8 mouse cellular contexts compared by ENCODE assay signal in the genomic region with DNA sequence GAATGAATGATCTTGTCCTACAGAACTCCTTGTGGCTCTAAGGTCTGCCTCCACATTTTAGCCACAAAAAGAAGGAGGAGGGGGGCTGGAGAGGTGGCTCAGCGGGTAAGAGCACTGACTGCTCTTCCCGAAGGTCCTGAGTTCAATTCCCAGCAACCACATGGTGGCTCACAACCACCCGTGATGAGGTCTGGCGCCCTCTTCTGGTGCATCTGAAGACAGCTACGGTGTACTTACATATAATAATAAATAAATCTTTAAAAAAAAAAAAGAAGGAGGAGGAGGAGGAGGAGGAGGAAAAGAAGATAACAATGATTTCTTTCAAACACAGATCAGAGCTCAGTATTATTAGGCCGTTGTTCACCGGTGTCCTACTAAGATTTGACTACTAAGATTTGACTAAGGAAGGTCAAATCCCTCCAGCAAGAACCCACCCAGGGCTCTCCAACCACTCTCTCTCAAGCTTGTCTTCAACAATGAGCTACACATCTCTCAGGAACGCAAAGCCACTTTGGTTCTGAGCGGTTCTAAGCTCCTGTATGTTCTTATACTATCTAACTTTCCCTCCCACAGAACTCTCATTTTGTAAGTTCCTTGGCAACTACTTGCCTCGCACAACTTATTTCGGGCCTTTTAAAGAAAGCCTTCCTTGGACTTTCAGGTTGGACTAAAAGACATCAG. TPM values are rescaled to one million over a fixed set of nuclear protein-coding genes. Genes with fewer than 3 reads are reported as not detected.
DNase-seq lines count a peak whose midpoint lies in the region; ATAC-seq and TF ChIP-seq lines count a peak whose summit lies in the region.

A gene (plus strand): TSS at position 631 of the 681 bp plus-strand sequence.

- TF ChIP-seq POLR2A in lung, adult 2 months (IDR thresholded peaks at IDR 0.05; ENCODE audit: borderline replicate concordance, extremely low read depth, low read depth, low read length), result no peak

- no peak for TF ChIP-seq CTCF in lung, adult 2 months (IDR thresholded peaks at IDR 0.05; ENCODE audit: insufficient read depth, low read length)

- peaks cover 23% of the 10 kb centered on the region for H3K36me3 ChIP-seq in megakaryocyte, embryonic 14.5 days (replicated peaks; ENCODE audit: low read length)

- DNase-seq in lung, adult 2 months, result no peak
- no peak for DNase-seq in lung, postnatal 25 days (ENCODE audit: low spot score)
- no peak for DNase-seq in adrenal gland, postnatal 14 days
- DNase-seq in gastrocnemius, postnatal 10 days, result no peak
- no peak for DNase-seq in urinary bladder, postnatal 14 days (ENCODE audit: low spot score)
- DNase-seq in retina, postnatal 1 day, result no peak

- no peaks in the 10 kb centered on the region for H3K27me3 ChIP-seq in megakaryocyte, embryonic 14.5 days (replicated peaks)

- 51% methylated on average over 11 of the region's 11 CpGs for WGBS in lung, adult 2 months

- peaks cover 10% of the 10 kb centered on the region for H3K4me1 ChIP-seq in lung, adult 2 months (ENCODE audit: control insufficient read depth, insufficient read depth, low read length)
- H3K4me1 ChIP-seq in megakaryocyte, embryonic 14.5 days, result peaks cover 56% of the 10 kb centered on the region

- H3K9me3 ChIP-seq in megakaryocyte, embryonic 14.5 days, result no peaks in the 10 kb centered on the region

- H3K4me3 ChIP-seq in lung, adult 2 months (replicated peaks; ENCODE audit: extremely low read depth, low read depth, low read length), result peak within 1 kb of the TSS; percentile 95
- H3K4me3 ChIP-seq in megakaryocyte, embryonic 14.5 days (replicated peaks), result peak within 1 kb of the TSS; percentile 90

- ATAC-seq in inflammation-experienced regulatory T-cells, adult 6 months, result no peak

RNA-seq across cellular contexts. Expression of the gene that starts here (rescaled TPM):
- polyA plus RNA-seq in lung, adult 2 months (2012; rRNA removed), result 18.4 and 33.3 TPM in 2 replicates
- 63.3 and 77.7 TPM in 2 replicates for total RNA-seq in adrenal gland, postnatal 14 days (2021)
- 10 to 100 TPM; 29.8 to 33.6 TPM for total RNA-seq in gastrocnemius, postnatal 10 days (2021)
- 100 to 1,000 TPM; 105 to 138 (median 128) TPM for polyA plus RNA-seq in inflammation-experienced regulatory T-cells, adult 6 months (2017; shearing (Covaris generic))
- polyA plus RNA-seq in megakaryocyte, embryonic 14.5 days (2012; ENCODE audit: insufficient read depth, low replicate concordance), result 2.6 TPM in 1 of 2 replicates, not detected in the other
